Mouse (Mus musculus) ES-Bruce4 (cell line): Measurements from ENCODE around the gene Nfkbia.

Source experiments
- CTCF ChIP-seq: IDR thresholded peaks from one replicate; pipeline ENCODE4 v1.8.1; 2011; ENCODE audit warnings: low read depth, low read length
- EP300 ChIP-seq: IDR thresholded peaks from 2 replicates; pipeline ENCODE4 v1.6.1; 2011; ENCODE audit warnings: low read depth, low read length; ENCODE audit not compliant: insufficient read depth
- POLR2A ChIP-seq: IDR thresholded peaks from one replicate; pipeline ENCODE4 v1.8.1; 2011; ENCODE audit warnings: low read length; ENCODE audit not compliant: insufficient read depth

DNA sequence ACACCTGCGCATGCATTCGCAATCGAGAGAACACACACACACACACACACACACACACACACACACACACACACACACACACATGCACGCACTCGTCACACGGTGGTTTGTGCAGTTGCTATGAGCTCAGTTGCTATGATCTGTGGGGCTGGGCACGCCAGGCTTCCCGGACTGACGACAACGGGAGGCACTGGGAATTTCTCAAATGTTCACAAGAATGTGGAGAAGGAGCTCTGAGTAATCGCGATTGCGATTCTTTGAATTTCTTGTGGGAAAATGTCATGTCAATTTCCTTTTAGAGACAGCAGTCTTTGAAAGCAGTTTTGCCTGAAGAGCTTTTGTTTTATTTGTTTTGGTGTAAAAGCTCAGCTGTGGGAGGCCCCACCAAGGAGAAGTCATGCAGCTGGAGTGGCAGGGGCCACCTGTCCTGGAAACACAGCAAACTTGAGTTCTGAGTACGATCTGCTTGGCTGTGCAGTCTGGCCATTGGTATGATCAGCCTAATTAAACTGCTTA, 27.5 kb downstream of the Nfkbia start:
- TF ChIP-seq CTCF (no peak), POLR2A (no peak), EP300 (no peak)
